ENCODE assay signal across 10 mouse cellular contexts in the genomic region with DNA sequence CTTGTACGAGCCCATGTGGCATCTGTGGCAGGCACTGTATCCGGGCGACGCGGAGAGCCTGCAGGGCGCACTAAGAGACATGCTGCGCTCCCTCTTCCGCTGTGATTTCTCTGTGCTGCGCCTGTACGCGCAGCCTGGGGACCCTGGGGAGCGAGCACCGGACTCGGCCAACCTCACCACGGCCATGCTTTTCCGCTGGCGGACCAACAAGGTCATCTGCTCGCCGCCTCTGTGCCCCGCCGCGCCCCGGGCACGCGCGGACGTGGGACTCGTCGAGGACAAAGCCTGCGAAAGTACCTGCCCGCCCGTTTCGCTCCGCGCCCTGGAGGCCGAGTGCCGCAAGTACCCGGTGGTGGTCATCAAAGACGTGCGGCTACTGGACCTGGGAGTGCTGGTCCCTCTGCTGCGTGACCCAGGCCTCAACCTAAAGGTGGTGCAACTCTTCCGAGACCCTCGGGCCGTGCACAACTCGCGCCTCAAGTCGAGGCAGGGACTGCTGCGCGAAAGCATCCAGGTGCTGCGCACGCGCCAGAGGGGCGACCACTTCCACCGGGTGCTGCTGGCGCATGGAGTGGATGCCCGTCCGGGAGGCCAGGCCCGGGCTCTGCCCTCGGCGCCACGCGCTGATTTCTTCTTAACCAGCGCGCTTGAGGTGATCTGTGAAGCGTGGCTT. TPM values are rescaled to one million over a fixed set of nuclear protein-coding genes. Genes with fewer than 3 reads are reported as not detected.
DNase-seq lines count a peak whose midpoint lies in the region; ATAC-seq and TF ChIP-seq lines count a peak whose summit lies in the region.
"Had no signal": no experiment of that assay in that cellular context is flagged by ENCODE, and none has a peak within 500 bp of the region (broad histone marks: within the 10 kb centered on the region; RNA-seq: fewer than 3 reads in every experiment).

No protein-coding gene starts in this region.

- peaks cover 15% of the 10 kb centered on the region for H3K27me3 ChIP-seq in embryonic facial prominence, embryonic 14.5 days (replicated peaks; ENCODE audit: control insufficient read depth, insufficient read depth, low read length)
- H3K27me3 ChIP-seq in hindbrain, embryonic 10.5 days (ENCODE audit: insufficient read depth, poor library complexity, severe bottlenecking) = peaks cover 21% of the 10 kb centered on the region
- H3K27me3 ChIP-seq in liver, embryonic 11.5 days (replicated peaks; ENCODE audit: control insufficient read depth, insufficient read depth, low read length) = peaks cover 32% of the 10 kb centered on the region
- no peaks in the 10 kb centered on the region for H3K27me3 ChIP-seq in neural tube, embryonic 11.5 days (ENCODE audit: control insufficient read depth, insufficient read depth, low read length)

- no peaks in the 10 kb centered on the region for H3K9me3 ChIP-seq in embryonic facial prominence, embryonic 14.5 days (ENCODE audit: control insufficient read depth, low read length)
- peaks cover 13% of the 10 kb centered on the region; the same call in 1 of the 2 replicates for H3K9me3 ChIP-seq in hindbrain, embryonic 10.5 days
- H3K9me3 ChIP-seq in liver, embryonic 11.5 days (ENCODE audit: control insufficient read depth, low read length) = no peaks in the 10 kb centered on the region; the same call in 1 of the 2 replicates
- H3K9me3 ChIP-seq in neural tube, embryonic 11.5 days (ENCODE audit: control insufficient read depth, low read length) = no peaks in the 10 kb centered on the region

- 0 out of 2 replicates have a peak, but pooled peaks have one; percentile 35 for ATAC-seq in embryonic facial prominence, embryonic 14.5 days (ENCODE audit: low read depth)
- ATAC-seq in liver, embryonic 11.5 days (replicated peaks; ENCODE audit: low FRiP score) = no peak
- peak; percentile 63 for ATAC-seq in neural tube, embryonic 11.5 days (ENCODE audit: insufficient read depth, low FRiP score, low TSS enrichment)
- no peak for ATAC-seq in erythroid progenitor cell, adult 5-6 weeks (replicated peaks; ENCODE audit: low FRiP score, poor library complexity, severe bottlenecking)

- peak overlapping the region; percentile 77 for H3K4me3 ChIP-seq in gastrocnemius, adult 2 months
- H3K4me3 ChIP-seq in embryonic facial prominence, embryonic 14.5 days (ENCODE audit: low read depth, low read length) = peak overlapping the region; percentile 44
- H3K4me3 ChIP-seq in hindbrain, embryonic 10.5 days = peak overlapping the region; percentile 55
- H3K4me3 ChIP-seq in liver, embryonic 11.5 days (ENCODE audit: low read depth, low read length) = peak overlapping the region; percentile 42
- peak overlapping the region; percentile 39 for H3K4me3 ChIP-seq in neural tube, embryonic 11.5 days (ENCODE audit: low read depth, low read length)

- TF ChIP-seq CTCF in gastrocnemius, adult 2 months (IDR thresholded peaks at IDR 0.05) = no peak

- H3K27ac ChIP-seq in gastrocnemius, adult 2 months = peak overlapping the region; percentile 79
- H3K27ac ChIP-seq in embryonic facial prominence, embryonic 14.5 days (replicated peaks; ENCODE audit: low read depth, low read length) = no peak overlapping the region
- peak overlapping the region; percentile 56; the same call in 1 of the 2 replicates for H3K27ac ChIP-seq in hindbrain, embryonic 10.5 days
- H3K27ac ChIP-seq in liver, embryonic 11.5 days (ENCODE audit: low read depth, low read length) = no peak overlapping the region
- H3K27ac ChIP-seq in neural tube, embryonic 11.5 days (ENCODE audit: low read depth, low read length) = no peak overlapping the region

- H3K36me3 ChIP-seq in embryonic facial prominence, embryonic 14.5 days (ENCODE audit: control insufficient read depth, insufficient read depth, low read length) = no peaks in the 10 kb centered on the region
- H3K36me3 ChIP-seq in hindbrain, embryonic 10.5 days = no peaks in the 10 kb centered on the region
- no peaks in the 10 kb centered on the region for H3K36me3 ChIP-seq in liver, embryonic 11.5 days (ENCODE audit: control insufficient read depth, insufficient read depth, low read length)
- H3K36me3 ChIP-seq in neural tube, embryonic 11.5 days (ENCODE audit: control insufficient read depth, insufficient read depth, low read length) = no peaks in the 10 kb centered on the region
- H3K36me3 ChIP-seq: G1E had no signal

- WGBS in embryonic facial prominence, embryonic 14.5 days = 43% methylated on average over 25 of the region's 65 CpGs
- 18% methylated on average over 65 of the region's 65 CpGs for whole genome bisulfite sequencing in hindbrain, embryonic 10.5 days
- 18% methylated on average over 65 of the region's 65 CpGs for WGBS in liver, embryonic 11.5 days
- WGBS in neural tube, embryonic 11.5 days = 19% methylated on average over 61 of the region's 65 CpGs

- no peaks in the 10 kb centered on the region for H3K4me1 ChIP-seq in embryonic facial prominence, embryonic 14.5 days (ENCODE audit: control insufficient read depth, insufficient read depth, low read length)
- H3K4me1 ChIP-seq in hindbrain, embryonic 10.5 days (replicated peaks) = peaks cover 7% of the 10 kb centered on the region; the same call in 1 of the 2 replicates
- no peaks in the 10 kb centered on the region for H3K4me1 ChIP-seq in liver, embryonic 11.5 days (replicated peaks; ENCODE audit: control insufficient read depth, insufficient read depth, low read length)
- no peaks in the 10 kb centered on the region for H3K4me1 ChIP-seq in neural tube, embryonic 11.5 days (ENCODE audit: control insufficient read depth, insufficient read depth, low read length)

- intact Hi-C loops in gastrocnemius, adult 2 months (cut with DNase I) = no loop called here

- peak; percentile 18 for DNase-seq in gastrocnemius, adult 2 months
- no peak for DNase-seq in gastrocnemius, postnatal 25 days
- DNase-seq in R1 (ENCODE audit: low read depth, low spot score) = peak; percentile 31
- DNase-seq in embryonic facial prominence, embryonic 14.5 days (ENCODE audit: low spot score) = peak; percentile 11
- peak; percentile 30 for DNase-seq in hindbrain, embryonic 10.5 days (ENCODE audit: low spot score)
- DNase-seq in liver, embryonic 11.5 days (ENCODE audit: low spot score) = peak; percentile 32
- DNase-seq in neural tube, embryonic 11.5 days (ENCODE audit: low spot score) = peak; percentile 23

- peak overlapping the region; percentile 19 for H3K9ac ChIP-seq in embryonic facial prominence, embryonic 14.5 days (ENCODE audit: low read depth, low read length)
- no peak overlapping the region for H3K9ac ChIP-seq in liver, embryonic 11.5 days (ENCODE audit: low read depth, low read length)
- no peak overlapping the region for H3K9ac ChIP-seq in neural tube, embryonic 11.5 days (ENCODE audit: low read length)

- peak overlapping the region; percentile 67 for H3K4me2 ChIP-seq in embryonic facial prominence, embryonic 14.5 days (ENCODE audit: low read depth, low read length)
- H3K4me2 ChIP-seq in liver, embryonic 11.5 days = peak overlapping the region; percentile 65
- peak overlapping the region; percentile 60 for H3K4me2 ChIP-seq in neural tube, embryonic 11.5 days (ENCODE audit: low read depth)

RNA-seq across cellular contexts. Expression of a gene that starts 0.9 kb away (rescaled TPM):
- 1 to 10 TPM; 1.4 to 1.6 TPM for total RNA-seq in gastrocnemius, adult 2 months (2021)
- total RNA-seq in gastrocnemius, postnatal 25 days (2021) = 1 to 10 TPM; 2.4 to 2.8 TPM
- polyA plus RNA-seq in embryonic facial prominence, embryonic 14.5 days (2014; fragmentation: Nextera tagmentation; extraction: Ambion mirVana) = 4.2 and 6.2 TPM in 2 replicates
- 2.8 and 4.0 TPM in 2 replicates for polyA plus RNA-seq in hindbrain, embryonic 10.5 days (2016; fragmentation: Nextera tagmentation; extraction: Ambion mirVana)
- 2.2 and 2.5 TPM in 2 replicates for polyA plus RNA-seq in liver, embryonic 11.5 days (2014; fragmentation: Nextera tagmentation; extraction: Ambion mirVana)
- 3.3 and 3.5 TPM in 2 replicates for polyA plus RNA-seq in neural tube, embryonic 11.5 days (2014; fragmentation: Nextera tagmentation; extraction: Ambion mirVana)
- total RNA-seq in erythroid progenitor cell, adult 5-6 weeks (2015; ENCODE audit: low replicate concordance) = not detected in 2 replicates
- not detected in 2 replicates for total RNA-seq in erythroid progenitor cell, adult 5-6 weeks (2017; ENCODE audit: low replicate concordance)
- total RNA-seq: G1E; hematopoietic stem cell, adult 5-6 weeks had no signal
- polyA plus RNA-seq: G1E had no signal

Comparison
In these comparisons a context has a peak if more than half of its experiments do, and no peak if none do; other contexts are left out.
1. H3K27ac ChIP-seq: peak in gastrocnemius, adult 2 months (single experiment) and hindbrain, embryonic 10.5 days (single experiment); none in embryonic facial prominence, embryonic 14.5 days (single experiment), liver, embryonic 11.5 days (single experiment) and neural tube, embryonic 11.5 days (single experiment).
2. ATAC-seq: peak in embryonic facial prominence, embryonic 14.5 days (single experiment) and neural tube, embryonic 11.5 days (single experiment); none in liver, embryonic 11.5 days (single experiment) and erythroid progenitor cell, adult 5-6 weeks (single experiment).
3. Peak in every context shown above with its lines, with median percentiles within 50 percentile points of each other: H3K4me3 ChIP-seq and H3K4me2 ChIP-seq.